Mouse (Mus musculus): ENCODE measurements around the gene Nr2f6. TPM values are rescaled to one million over a fixed set of nuclear protein-coding genes. Genes with fewer than 3 reads are reported as not detected.

Nr2f6 gene
- total RNA-seq (2021) = 10 to 100 TPM; 42.6 to 46.2 TPM
- long read RNA-seq, experiment 1, transcript Nr2f6-201 (4 exons, 2,218 nt) = major isoform, 112 of 158 reads
- long read RNA-seq, experiment 1, partial matches to known transcripts = 7 of 158 reads
- long read RNA-seq, experiment 1, other reads (novel, unspliced or antisense) = 39 of 158 reads
- long read RNA-seq, experiment 2, transcript Nr2f6-201 (4 exons, 2,218 nt) = major isoform, 92 of 133 reads
- long read RNA-seq, experiment 2, partial matches to known transcripts = 4 of 133 reads
- long read RNA-seq, experiment 2, other reads (novel, unspliced or antisense) = 37 of 133 reads

- no peak for DNase-seq (ENCODE audit: low spot score in 2 of 2)
Observed at GRCm38 (mm10) chr8:71381421-71381970, at the start of gene Nr2f6. Gene Nr2f6, minus strand, starts transcription at chr8:71381960.

- DNase-seq (ENCODE audit: low spot score in 2 of 2) = no peak
Observed at GRCm38 (mm10) chr8:71422121-71422520, 40.4 kb upstream of the Nr2f6 start.

- DNase-seq (ENCODE audit: low spot score in 2 of 2) = no peak
Observed at GRCm38 (mm10) chr8:71411535-71412273, 29.9 kb upstream of the Nr2f6 start.

GRCm38 (mm10) chr8:71408231-71408630 lies 26.5 kb upstream of the Nr2f6 start:
- no peak for DNase-seq (ENCODE audit: low spot score in 2 of 2)

- no peak for DNase-seq (ENCODE audit: low spot score in 2 of 2)
Observed at GRCm38 (mm10) chr8:71407441-71407840, 25.7 kb upstream of the Nr2f6 start.

- no peak for DNase-seq (ENCODE audit: low spot score in 2 of 2)
Observed at GRCm38 (mm10) chr8:71406099-71407015, 24.6 kb upstream of the Nr2f6 start.

- peak; percentile 91 to 93 for DNase-seq (ENCODE audit: low spot score in 2 of 2)
Observed at GRCm38 (mm10) chr8:71405401-71406098, 23.8 kb upstream of the Nr2f6 start, which contains the start of gene Ankle1. Gene Ankle1, plus strand, starts transcription at chr8:71406010.

GRCm38 (mm10) chr8:71404951-71405351 lies 23.2 kb upstream of the Nr2f6 start:
- no peak for DNase-seq (ENCODE audit: low spot score in 2 of 2)

- no peak for DNase-seq (ENCODE audit: low spot score in 2 of 2)
Observed at GRCm38 (mm10) chr8:71404011-71404410, 22.3 kb upstream of the Nr2f6 start.

- DNase-seq (ENCODE audit: low spot score in 2 of 2) = no peak
Observed at GRCm38 (mm10) chr8:71403107-71403885, 21.5 kb upstream of the Nr2f6 start.

GRCm38 (mm10) chr8:71402446-71402964 lies 20.7 kb upstream of the Nr2f6 start:
- no peak for DNase-seq (ENCODE audit: low spot score in 2 of 2)

- DNase-seq (ENCODE audit: low spot score in 2 of 2) = no peak
Observed at GRCm38 (mm10) chr8:71401454-71401853, 19.7 kb upstream of the Nr2f6 start.

GRCm38 (mm10) chr8:71400826-71401225 lies 19.1 kb upstream of the Nr2f6 start:
- DNase-seq (ENCODE audit: low spot score in 2 of 2) = no peak

- DNase-seq (ENCODE audit: low spot score in 2 of 2) = no peak
Observed at GRCm38 (mm10) chr8:71397701-71398100, 15.9 kb upstream of the Nr2f6 start.

GRCm38 (mm10) chr8:71396639-71397305 lies 15.0 kb upstream of the Nr2f6 start, which contains the start of gene Babam1:
Gene Babam1, plus strand, starts transcription at chr8:71396861.
- peak; percentile 91 to 94 for DNase-seq (ENCODE audit: low spot score in 2 of 2)

GRCm38 (mm10) chr8:71395629-71396028 lies 13.9 kb upstream of the Nr2f6 start, which contains the start of gene Ushbp1:
Gene Ushbp1, minus strand, starts transcription at chr8:71395802.
- DNase-seq (ENCODE audit: low spot score in 2 of 2) = no peak

GRCm38 (mm10) chr8:71395071-71395470 lies 13.3 kb upstream of the Nr2f6 start:
- peak in 1 of 2 experiments; percentile 0 for DNase-seq (ENCODE audit: low spot score in 2 of 2)

- peak in 1 of 2 experiments; percentile 0 for DNase-seq (ENCODE audit: low spot score in 2 of 2)
Observed at GRCm38 (mm10) chr8:71394481-71394880, 12.7 kb upstream of the Nr2f6 start.

- no peak for DNase-seq (ENCODE audit: low spot score in 2 of 2)
Observed at GRCm38 (mm10) chr8:71392871-71393270, 11.1 kb upstream of the Nr2f6 start.

All from left cerebral cortex, adult 18-20 months (tissue).